Mouse (Mus musculus) forelimb bud, embryonic 11.5 days (tissue): ENCODE measurements at regions not wholly inside any gene's neighbourhood (a gene's known extent, or its start where the extent isn't known, plus 50 kb on each side); places are given as distances from the start of the nearest gene placed in this dataset.
A peak's percentile ranks its signal among the peaks of the same experiment; 100 is the strongest.
"Not testable (repeated sequence)": the region's sequence is repeated elsewhere in the genome, so short reads cannot be mapped to it uniquely, and the experiment has no call there.

Experiments used
- DNase-seq: peaks from one replicate; pipeline ENCODE4 v3.0.0-alpha.2; 2012; ENCODE audit warnings: low read depth, low spot score

- DNase-seq = not testable (repeated sequence)
Measured at GRCm38 (mm10) chr10:52529661-52530060, 112.3 kb downstream of the Nus1 start.

GRCm38 (mm10) chr10:52530846-52531245, 113.5 kb downstream of the Nus1 start:
- no peak for DNase-seq

DNA sequence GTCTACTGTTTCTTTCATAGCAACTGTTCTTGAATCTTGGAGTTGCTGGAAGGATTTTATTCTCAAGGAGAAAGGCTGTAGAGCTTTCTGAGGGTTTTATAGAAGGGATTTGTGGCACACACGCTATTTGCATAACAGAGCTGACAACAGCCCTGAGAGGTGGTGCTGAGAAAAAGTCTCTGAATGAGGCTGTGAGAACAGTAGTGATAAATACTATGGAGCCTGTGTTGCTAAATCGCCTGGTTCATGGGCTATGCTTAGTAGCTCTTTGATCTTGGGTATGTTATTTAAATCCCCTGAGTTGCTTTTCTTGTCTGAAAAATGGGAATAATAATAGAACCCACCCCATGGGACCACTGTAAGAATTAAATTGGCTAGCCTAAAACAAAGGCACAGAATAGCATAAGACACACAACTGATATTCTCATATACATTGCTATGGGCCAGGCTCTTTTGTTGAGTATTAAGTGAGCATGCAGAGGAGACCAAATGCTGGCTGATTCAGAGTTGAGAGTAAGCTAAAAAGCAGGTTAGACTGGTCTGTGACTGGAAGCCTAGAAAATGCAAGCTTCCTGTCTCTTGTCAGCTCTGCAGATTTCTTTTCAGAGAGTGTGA, 116.0 kb downstream of the Nus1 start:
- no peak for DNase-seq

DNA sequence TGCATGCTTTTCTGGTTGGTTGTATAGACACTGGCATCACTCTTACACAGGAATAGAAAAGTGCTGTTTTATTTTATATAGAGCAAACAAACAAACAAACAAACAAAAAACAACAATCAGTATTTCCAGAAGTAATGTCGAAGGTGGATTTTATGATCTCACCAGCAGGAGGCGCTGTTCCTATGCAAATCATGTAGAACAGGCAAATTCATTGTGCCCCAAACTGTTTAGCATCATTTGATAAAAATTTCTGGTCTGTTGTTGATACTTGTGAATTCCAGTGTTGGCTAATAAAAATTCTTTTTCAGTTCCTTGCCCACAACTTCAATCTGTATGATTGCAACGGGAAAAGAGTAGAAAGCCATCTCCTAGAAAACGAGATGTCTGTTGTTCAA, 116.5 kb downstream of the Nus1 start:
- DNase-seq = peak; percentile 41

DNA sequence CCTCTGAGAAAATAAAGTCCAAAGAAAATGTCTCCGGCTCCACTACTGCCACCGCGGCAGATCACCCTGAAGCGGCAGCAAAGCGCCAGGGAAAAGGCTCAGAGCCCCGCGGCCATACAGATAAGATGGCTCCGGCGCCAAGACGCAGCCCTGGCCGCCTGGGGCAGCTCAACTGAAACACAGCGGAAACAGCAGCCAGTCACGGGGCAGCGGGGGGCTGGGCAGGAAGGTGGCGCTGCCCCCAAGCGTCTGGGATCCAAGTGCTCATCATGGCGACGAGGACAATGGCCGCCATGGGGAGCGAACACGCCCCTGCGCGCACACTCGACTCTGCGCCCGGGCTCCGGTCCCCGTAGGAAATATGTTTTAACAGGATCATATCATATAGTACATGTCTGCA, 128.2 kb downstream of the Nus1 start:
- no peak for DNase-seq

DNA sequence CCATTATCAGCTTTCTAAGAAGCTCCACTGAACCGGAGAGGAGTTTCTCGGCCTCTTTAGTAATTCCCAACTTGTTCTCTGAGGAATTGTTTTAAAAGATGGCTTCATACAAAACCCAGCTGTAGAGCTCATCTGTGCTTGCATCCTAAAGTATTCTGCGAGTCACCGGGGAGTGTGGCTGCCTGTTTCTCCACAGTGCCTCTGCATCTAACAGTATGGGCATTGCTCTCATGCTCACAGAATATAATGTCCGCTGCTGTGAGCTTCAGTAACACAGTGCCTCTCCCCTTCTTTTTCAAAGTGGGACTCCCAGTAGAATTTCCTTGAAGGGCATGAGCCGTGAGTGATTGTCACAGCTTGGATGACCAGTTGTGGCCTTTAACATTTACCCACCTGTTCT, 113.0 kb upstream of the Slc35f1 start:
- no peak for DNase-seq

- DNase-seq = no peak
Measured at GRCm38 (mm10) chr10:52577795-52578194, 112.5 kb upstream of the Slc35f1 start.

DNA sequence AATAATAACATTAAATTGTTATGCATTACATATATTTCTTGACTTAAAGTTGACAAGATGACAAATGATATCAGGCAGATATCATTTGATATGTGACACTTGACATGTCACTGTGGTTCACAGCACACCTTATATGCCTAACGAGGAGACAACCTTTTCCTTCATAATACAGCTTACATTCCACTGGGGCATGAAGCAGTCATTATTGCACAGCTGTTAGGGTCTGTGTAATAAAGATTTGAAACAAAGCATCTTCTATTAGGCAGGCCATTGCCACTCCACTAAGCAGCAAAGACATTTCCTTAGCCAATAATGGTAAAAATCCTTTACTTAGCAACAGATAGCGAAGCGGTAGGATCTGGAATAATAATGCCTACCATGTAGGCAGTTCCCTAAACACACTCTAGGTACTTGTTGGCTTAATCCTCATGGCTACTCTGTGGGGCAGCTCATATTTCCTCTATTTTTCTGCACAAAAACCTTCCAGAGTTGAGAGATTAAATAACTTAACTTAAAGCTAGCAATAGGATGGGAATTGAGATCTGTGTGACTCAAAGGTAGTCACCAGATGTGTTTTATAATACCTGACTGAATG, 112.0 kb upstream of the Slc35f1 start:
- peak; percentile 2 for DNase-seq

DNA sequence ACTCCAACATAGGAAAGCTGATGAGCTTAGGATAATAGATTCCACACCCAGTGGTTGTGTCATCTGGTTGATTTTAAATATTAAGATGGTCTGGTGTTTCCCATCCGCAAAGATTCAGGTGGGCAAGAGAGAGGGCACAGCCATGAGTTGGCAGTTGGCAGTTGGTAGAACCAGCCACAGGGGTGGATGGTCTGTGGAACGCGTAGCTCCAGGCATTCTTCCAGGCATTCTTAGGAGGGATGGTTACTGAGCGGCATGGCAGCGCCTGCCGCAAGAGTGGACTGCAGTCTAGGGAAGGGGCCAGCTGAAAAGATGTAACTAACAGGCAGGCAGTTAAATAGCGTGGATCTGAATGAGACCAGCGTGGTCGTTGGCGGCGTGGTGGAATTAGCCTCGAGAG, 96.6 kb upstream of the Slc35f1 start:
- DNase-seq = no peak
